Mouse (Mus musculus): ENCODE measurements at regions not wholly inside any gene's neighbourhood (a gene's known extent, or its start where the extent isn't known, plus 50 kb on each side); places are given as distances from the start of the nearest gene placed in this dataset.

DNA sequence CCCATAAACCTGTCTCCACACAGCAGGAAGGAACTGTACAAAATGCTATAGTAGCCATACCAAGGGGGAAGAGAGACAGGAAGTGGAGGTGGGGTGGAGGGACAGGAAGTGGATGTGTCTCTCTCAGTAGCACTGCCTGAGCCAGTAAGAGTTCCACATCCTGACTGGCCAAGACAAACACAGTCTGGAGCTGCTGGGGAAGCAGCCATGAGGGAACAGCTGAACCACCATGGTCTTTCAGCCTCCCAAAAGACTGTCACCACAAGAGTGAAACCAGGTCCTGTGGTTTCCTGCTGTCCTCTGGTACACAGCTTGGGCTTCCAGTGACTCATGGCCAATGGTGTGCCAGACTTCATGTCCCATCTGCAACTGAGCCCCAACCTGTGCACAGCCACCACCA, 180.9 kb upstream of the Lrtm1 start:
- in situ Hi-C loops (cut with MboI; ENCODE audit: low pct_ligation_motif_present, low pct_unique_long_range_greater_than_20kb, low sequenced_read_pairs) = no loop called here
- Histone ChIP-seq H3K9ac (ENCODE audit: insufficient read depth, low read depth) (no peak overlapping the region), H3K9me3 (replicated peaks; ENCODE audit: low read length) (peaks cover 73% of the 10 kb centered on the region), H3K4me3 (replicated peaks in 1 of 3; ENCODE audit: low read depth in 2 of 3, low read length in 2 of 3, poor library complexity in 1 of 3) (no peak overlapping the region), H3K27ac (ENCODE audit: insufficient read depth, low read depth) (no peak overlapping the region), H3K36me3 (replicated peaks in 1 of 2; ENCODE audit: control insufficient read depth in 1 of 2, insufficient read depth in 1 of 2, low read length in 1 of 2) (no peaks in the 10 kb centered on the region), H3K79me2 (replicated peaks; ENCODE audit: control insufficient read depth, extremely low read depth, insufficient read depth, poor library complexity, severe bottlenecking) (no peaks in the 10 kb centered on the region), H3K4me2 (ENCODE audit: insufficient read depth, low read depth, poor library complexity, severe bottlenecking) (no peak overlapping the region), H3K27me3 (replicated peaks) (no peaks in the 10 kb centered on the region), H3K4me1 (ENCODE audit: control insufficient read depth in 1 of 2, insufficient read depth in 2 of 2) (no peaks in the 10 kb centered on the region)
- DNase-seq (ENCODE audit: extremely low read depth) = no peak
- TF ChIP-seq RAD21 (IDR thresholded peaks at IDR 0.05; ENCODE audit: low read depth, low read length) (no peak), MXI1 (IDR thresholded peaks at IDR 0.05; ENCODE audit: low read depth, low read length) (no peak), USF2 (conservative IDR thresholded peaks at IDR 0.05; ENCODE audit: low read depth, low read length) (no peak), GABPA (IDR thresholded peaks at IDR 0.05; ENCODE audit: insufficient replicate concordance, low read depth, low read length) (no peak), UBTF (IDR thresholded peaks at IDR 0.05; ENCODE audit: low read depth, low read length) (no peak), NELFE (IDR thresholded peaks at IDR 0.05; ENCODE audit: low read depth, low read length) (no peak), HCFC1 (IDR thresholded peaks at IDR 0.05; ENCODE audit: low read depth, low read length) (no peak), MEF2A (IDR thresholded peaks at IDR 0.05; ENCODE audit: borderline replicate concordance, low read depth, low read length) (no peak), POLR2AphosphoS2 (IDR thresholded peaks at IDR 0.05; ENCODE audit: low read depth, low read length) (no peak), ZNF384 (IDR thresholded peaks at IDR 0.05; ENCODE audit: low read depth, low read length) (no peak), ELF1 (IDR thresholded peaks at IDR 0.05; ENCODE audit: low read depth, low read length) (no peak)
- dilution Hi-C loops (cut with MboI; ENCODE audit: extremely low pct_ligation_motif_present, extremely low pct_unique_long_range_greater_than_20kb, low sequenced_read_pairs) = no loop called here

DNA sequence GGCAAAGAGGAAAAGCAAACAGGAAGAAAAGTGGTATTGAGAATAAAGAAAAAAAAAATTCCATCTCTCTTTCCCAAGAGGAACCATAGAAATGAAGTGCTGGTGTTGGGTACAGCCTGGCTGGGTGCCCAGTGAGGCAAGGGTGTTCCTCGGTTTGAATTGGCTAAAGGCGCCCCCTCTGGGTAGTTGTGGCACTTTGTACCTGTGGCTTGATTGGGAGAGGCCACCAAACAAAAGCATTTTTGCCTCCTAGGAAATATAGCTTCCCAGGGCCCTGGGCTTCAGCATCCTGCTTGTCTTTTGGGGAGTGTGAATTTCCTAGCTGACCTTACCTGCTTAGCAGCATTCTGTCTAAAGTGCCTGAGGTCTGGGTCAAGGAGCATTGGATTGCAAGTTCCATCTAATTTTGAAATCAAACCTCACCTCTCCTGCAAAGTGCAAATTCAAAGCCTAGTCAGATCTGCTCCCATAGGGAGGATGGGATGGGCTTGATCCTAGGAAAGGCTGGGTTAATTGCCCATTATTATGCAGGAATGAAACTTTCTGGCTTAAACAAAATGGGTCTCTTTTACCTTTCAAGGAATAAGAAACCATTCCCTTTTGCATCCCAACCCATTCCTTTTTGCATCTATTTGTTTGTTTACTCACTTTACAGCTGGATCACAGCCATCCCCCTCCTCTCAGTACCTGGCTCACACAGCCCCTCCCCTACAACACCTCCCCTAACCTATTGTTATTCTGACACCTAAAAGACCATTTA, 169.0 kb upstream of the Lrtm1 start:
- no peak overlapping the region for H3K4me2 ChIP-seq (ENCODE audit: insufficient read depth, low read depth, poor library complexity, severe bottlenecking)
- H3K36me3 ChIP-seq (replicated peaks in 1 of 2; ENCODE audit: control insufficient read depth in 1 of 2, insufficient read depth in 1 of 2, low read length in 1 of 2) = no peaks in the 10 kb centered on the region
- dilution Hi-C loops (cut with MboI; ENCODE audit: extremely low pct_ligation_motif_present, extremely low pct_unique_long_range_greater_than_20kb, low sequenced_read_pairs) (no loop called here), in situ Hi-C loops (cut with MboI; ENCODE audit: low pct_ligation_motif_present, low pct_unique_long_range_greater_than_20kb, low sequenced_read_pairs) (no loop called here)
- no peak overlapping the region for H3K4me3 ChIP-seq (replicated peaks in 1 of 3; ENCODE audit: low read depth in 2 of 3, low read length in 2 of 3, poor library complexity in 1 of 3)
- DNase-seq (ENCODE audit: extremely low read depth) = no peak
- TF ChIP-seq TCF12 (IDR thresholded peaks at IDR 0.05; ENCODE audit: low read depth, low read length) (no peak), ZC3H11A (IDR thresholded peaks at IDR 0.05; ENCODE audit: low read depth, low read length) (no peak), MAFK (IDR thresholded peaks at IDR 0.05; ENCODE audit: insufficient replicate concordance, low read length) (no peak), POLR2AphosphoS2 (IDR thresholded peaks at IDR 0.05; ENCODE audit: low read depth, low read length) (no peak), GABPA (IDR thresholded peaks at IDR 0.05; ENCODE audit: insufficient replicate concordance, low read depth, low read length) (no peak), E2F4 (IDR thresholded peaks at IDR 0.05; ENCODE audit: insufficient replicate concordance, low read depth, low read length) (no peak), ZMIZ1 (IDR thresholded peaks at IDR 0.05; ENCODE audit: low read depth, low read length) (no peak), MXI1 (IDR thresholded peaks at IDR 0.05; ENCODE audit: low read depth, low read length) (no peak), CHD1 (IDR thresholded peaks at IDR 0.05; ENCODE audit: low read depth, low read length) (no peak)
- peaks cover 76% of the 10 kb centered on the region for H3K9me3 ChIP-seq (replicated peaks; ENCODE audit: low read length)
- no peak overlapping the region for H3K27ac ChIP-seq (ENCODE audit: insufficient read depth, low read depth)
- no peaks in the 10 kb centered on the region for H3K27me3 ChIP-seq (replicated peaks)
- no peaks in the 10 kb centered on the region for H3K4me1 ChIP-seq (ENCODE audit: control insufficient read depth in 1 of 2, insufficient read depth in 2 of 2)
- H3K9ac ChIP-seq (ENCODE audit: insufficient read depth, low read depth) = no peak overlapping the region
- no peaks in the 10 kb centered on the region for H3K79me2 ChIP-seq (replicated peaks; ENCODE audit: control insufficient read depth, extremely low read depth, insufficient read depth, poor library complexity, severe bottlenecking)

Data from CH12.LX (cell line).